Mouse (Mus musculus) heart, postnatal 0 days (tissue): ENCODE results near the gene 4430402I18Rik. TPM values are rescaled to one million over a fixed set of nuclear protein-coding genes. Genes with fewer than 3 reads are reported as not detected.

Experiments used
- ATAC-seq: fragments of 200-750 bp; cut with Nextera tagmentation; 2 replicates; pipeline ENCODE4 v1.8.0; 2017; ENCODE audit warnings: low read depth, moderate number of reproducible peaks, moderate library complexity; ENCODE audit not compliant: insufficient read depth
- DNase-seq: peaks from one replicate; pipeline ENCODE4 v3.0.0-alpha.2; 2016; ENCODE audit warnings: low spot score
- H3K27ac ChIP-seq: fragments of 300-500 bp; sonication (generic); 2 replicates; pipeline ENCODE4 v1.5.1; 2014; ENCODE audit warnings: low read depth, mild to moderate bottlenecking
- H3K27me3 ChIP-seq: fragments of 300-500 bp; sonication (generic); 2 replicates; pipeline ENCODE4 v1.6.1; 2014; ENCODE audit warnings: low read length, mixed read lengths; ENCODE audit not compliant: control insufficient read depth, insufficient read depth
- H3K36me3 ChIP-seq: fragments of 300-500 bp; sonication (generic); replicated peaks from 2 replicates; pipeline ENCODE4 v1.6.1; 2014; ENCODE audit warnings: low read length, mixed read lengths; ENCODE audit not compliant: control insufficient read depth, insufficient read depth
- H3K4me1 ChIP-seq: fragments of 300-500 bp; sonication (generic); 2 replicates; pipeline ENCODE4 v1.6.1; 2014; ENCODE audit warnings: antibody characterized with exemption; ENCODE audit not compliant: control insufficient read depth, insufficient read depth
- H3K4me2 ChIP-seq: fragments of 300-500 bp; sonication (generic); 2 replicates; pipeline ENCODE4 v1.6.1; 2014; ENCODE audit warnings: low read depth, mild to moderate bottlenecking, low read length, moderate library complexity
- H3K4me3 ChIP-seq: fragments of 300-500 bp; sonication (generic); 2 replicates; pipeline ENCODE4 v1.5.1; 2014; ENCODE audit warnings: low read depth, low read length
- H3K9ac ChIP-seq: fragments of 300-500 bp; sonication (generic); replicated peaks from 2 replicates; pipeline ENCODE4 v1.6.1; 2014; ENCODE audit warnings: low read depth, low read length, mixed read lengths
- H3K9me3 ChIP-seq: fragments of 300-500 bp; sonication (generic); replicated peaks from 2 replicates; pipeline ENCODE4 v1.6.1; 2016; ENCODE audit warnings: low read length; ENCODE audit not compliant: control insufficient read depth
- CTCF ChIP-seq: IDR thresholded peaks from 2 replicates; pipeline ENCODE4 v1.5.1; 2016; ENCODE audit warnings: antibody characterized with exemption, control low read depth, low read depth
- EP300 ChIP-seq: IDR thresholded peaks from 2 replicates; pipeline ENCODE4 v1.6.1; 2016; ENCODE audit warnings: antibody characterized with exemption, low read depth
- WGBS: fragments of 180-500 bp; shearing (Covaris S2); extraction: QIAGEN DNeasy Blood & Tissue Kit; methylation state at CpG from one replicate; pipeline ENCODE4 v1.1.7; 2014; 5-methylcytosine and 5-hydroxymethylcytosine counted together
- polyA plus RNA-seq: library from polyadenylated mRNA; unstranded; fragments of >200 nt; fragmentation: Nextera tagmentation; extraction: Ambion mirVana; gene quantifications from 2 replicates; pipeline ENCODE4 v1.2.1, GENCODE M21; 2015
- total RNA-seq: library from RNA; depleted of rRNA; stranded (reverse); fragments of >200 nt; gene quantifications from 2 replicates; pipeline ENCODE4 v1.2.3, GENCODE M21; 2014; ENCODE audit warnings: low replicate concordance

The 4430402I18Rik gene
- total and polyA plus RNA-seq, 2 experiments from 2014 or later = 3.1 to 28.4 TPM

GRCm38 (mm10) chr19:28897497-28897896 lies 70.1 kb downstream of the 4430402I18Rik start:
- no peak overlapping the region for H3K4me2 ChIP-seq
- no peaks in the 10 kb centered on the region for H3K27me3 ChIP-seq
- H3K9ac ChIP-seq = no peak overlapping the region
- no peak overlapping the region for H3K27ac ChIP-seq
- no peaks in the 10 kb centered on the region for H3K9me3 ChIP-seq
- no peaks in the 10 kb centered on the region for H3K4me1 ChIP-seq
- no peak overlapping the region for H3K4me3 ChIP-seq
- TF ChIP-seq CTCF (no peak), EP300 (no peak)
- DNase-seq (no peak), ATAC-seq (no peak)
- 67% methylated on average over 9 of the region's 9 CpGs for WGBS
- no peaks in the 10 kb centered on the region for H3K36me3 ChIP-seq

GRCm38 (mm10) chr19:28896639-28897038 lies 71.0 kb downstream of the 4430402I18Rik start:
- H3K27me3 ChIP-seq = no peaks in the 10 kb centered on the region
- H3K36me3 ChIP-seq = no peaks in the 10 kb centered on the region
- no peak overlapping the region for H3K4me3 ChIP-seq
- H3K4me2 ChIP-seq = no peak overlapping the region
- WGBS = 82% methylated on average over 1 of the region's 1 CpGs
- no peak overlapping the region for H3K27ac ChIP-seq
- no peak for TF ChIP-seq CTCF
- no peak for TF ChIP-seq EP300
- H3K9me3 ChIP-seq = no peaks in the 10 kb centered on the region
- ATAC-seq (no peak), DNase-seq (no peak)
- H3K9ac ChIP-seq = no peak overlapping the region
- H3K4me1 ChIP-seq = no peaks in the 10 kb centered on the region

GRCm38 (mm10) chr19:28891864-28892263 lies 75.7 kb downstream of the 4430402I18Rik start:
- TF ChIP-seq EP300 = no peak
- TF ChIP-seq CTCF = no peak
- Histone ChIP-seq H3K9me3 (no peaks in the 10 kb centered on the region), H3K4me2 (no peak overlapping the region), H3K9ac (no peak overlapping the region), H3K27me3 (no peaks in the 10 kb centered on the region), H3K4me1 (no peaks in the 10 kb centered on the region), H3K36me3 (no peaks in the 10 kb centered on the region), H3K4me3 (no peak overlapping the region), H3K27ac (no peak overlapping the region)
- no peak for DNase-seq
- no peak for ATAC-seq
- WGBS = 93% methylated on average over 1 of the region's 1 CpGs

- ATAC-seq = no peak
- no peak overlapping the region for H3K9ac ChIP-seq
- WGBS = 42% methylated on average over 5 of the region's 5 CpGs
Observed at GRCm38 (mm10) chr19:28891238-28891637, 76.4 kb downstream of the 4430402I18Rik start.

GRCm38 (mm10) chr19:28889251-28889650 lies 78.3 kb downstream of the 4430402I18Rik start:
- no peaks in the 10 kb centered on the region for H3K4me1 ChIP-seq
- no peaks in the 10 kb centered on the region for H3K36me3 ChIP-seq
- WGBS = 63% methylated on average over 2 of the region's 3 CpGs
- H3K27me3 ChIP-seq = no peaks in the 10 kb centered on the region
- no peak overlapping the region for H3K4me3 ChIP-seq
- no peaks in the 10 kb centered on the region for H3K9me3 ChIP-seq
- no peak overlapping the region for H3K27ac ChIP-seq
- no peak for ATAC-seq
- no peak overlapping the region for H3K9ac ChIP-seq
- no peak for TF ChIP-seq EP300
- no peak for TF ChIP-seq CTCF
- H3K4me2 ChIP-seq = no peak overlapping the region
- DNase-seq = no peak

More at GRCm38 (mm10) chr19:28891238-28891637, 76.4 kb downstream of the 4430402I18Rik start:
- Histone ChIP-seq H3K9me3 (no peaks in the 10 kb centered on the region), H3K27me3 (no peaks in the 10 kb centered on the region), H3K4me1 (no peaks in the 10 kb centered on the region), H3K4me2 (no peak overlapping the region), H3K36me3 (no peaks in the 10 kb centered on the region), H3K27ac (no peak overlapping the region), H3K4me3 (no peak overlapping the region)
- no peak for DNase-seq
- TF ChIP-seq CTCF = no peak
- no peak for TF ChIP-seq EP300

- no peaks in the 10 kb centered on the region for H3K36me3 ChIP-seq
- H3K4me3 ChIP-seq = no peak overlapping the region
- no peaks in the 10 kb centered on the region for H3K27me3 ChIP-seq
- ATAC-seq (no peak), DNase-seq (no peak)
- no peak overlapping the region for H3K9ac ChIP-seq
- 18% methylated on average over 1 of the region's 1 CpGs for WGBS
- no peaks in the 10 kb centered on the region for H3K9me3 ChIP-seq
- H3K27ac ChIP-seq = no peak overlapping the region
- H3K4me2 ChIP-seq = no peak overlapping the region
- TF ChIP-seq CTCF (no peak), EP300 (no peak)
- H3K4me1 ChIP-seq = no peaks in the 10 kb centered on the region
Observed at GRCm38 (mm10) chr19:28888496-28888895, 79.1 kb downstream of the 4430402I18Rik start.
